Mouse (Mus musculus): ENCODE results near the gene Krt33a. TPM values are rescaled to one million over a fixed set of nuclear protein-coding genes. Genes with fewer than 3 reads are reported as not detected.

The Krt33a gene
- 0.15 TPM in 1 of 2 replicates, not detected in the other for polyA plus RNA-seq (2016; fragmentation: Nextera tagmentation; extraction: Ambion mirVana)

DNA sequence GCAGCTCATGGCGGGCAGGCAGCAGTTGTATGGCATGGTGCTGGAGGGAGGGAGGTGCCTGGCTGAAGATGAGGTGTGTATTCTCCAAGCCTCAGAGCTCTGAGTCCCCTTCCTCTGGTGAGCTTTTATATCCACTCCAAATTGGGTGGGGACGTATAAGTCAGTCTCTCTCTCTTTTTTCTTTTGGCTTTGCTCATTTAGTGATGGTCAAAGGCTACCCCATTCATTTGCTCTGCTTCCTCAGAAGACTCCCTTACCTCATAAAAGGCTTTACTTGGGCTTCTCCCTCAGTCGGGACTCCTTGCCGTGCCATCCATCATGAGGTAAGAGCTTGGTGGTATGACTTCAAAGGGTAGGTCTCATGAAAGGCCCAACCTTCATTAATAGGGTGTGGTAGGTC lies at the start of gene Krt33a:
Gene Krt33a (minus strand): TSS at position 101 of the 400 bp plus-strand sequence.
- H3K36me3 ChIP-seq, result no peaks in the 10 kb centered on the region
- ATAC-seq (ENCODE audit: insufficient number of reproducible peaks, insufficient read depth, low FRiP score, low TSS enrichment), result no peak

DNA sequence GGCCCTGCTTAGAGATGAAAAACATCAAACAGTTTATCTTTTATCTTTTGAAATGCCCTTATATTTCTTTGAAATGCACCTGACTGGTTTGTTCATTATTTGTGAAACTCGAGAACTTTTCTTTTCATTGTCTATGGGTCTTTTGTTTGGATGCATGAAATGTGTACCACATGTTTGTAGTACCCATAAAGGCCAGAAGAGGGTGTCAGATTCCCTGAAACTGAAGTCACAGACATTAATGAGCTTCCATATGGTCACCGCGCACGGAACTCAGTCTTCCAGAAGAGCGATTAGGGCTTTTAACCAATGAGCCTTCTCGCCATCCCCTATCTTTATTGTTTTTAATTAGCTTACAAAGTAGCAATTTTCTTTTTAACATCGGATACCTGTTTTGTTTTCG lies 42.9 kb upstream of the Krt33a start:
- no peak overlapping the region for H3K27ac ChIP-seq
- no peaks in the 10 kb centered on the region for H3K27me3 ChIP-seq
- no peak overlapping the region for H3K9ac ChIP-seq
- ATAC-seq (ENCODE audit: insufficient number of reproducible peaks, insufficient read depth, low FRiP score, low TSS enrichment), result no peak
- WGBS, result 79% methylated on average over 8 of the region's 8 CpGs
- no peak overlapping the region for H3K4me2 ChIP-seq (replicated peaks)
- no peaks in the 10 kb centered on the region for H3K36me3 ChIP-seq
- H3K9me3 ChIP-seq, result no peaks in the 10 kb centered on the region
- H3K4me1 ChIP-seq, result no peaks in the 10 kb centered on the region
- H3K4me3 ChIP-seq, result no peak overlapping the region

More for the DNA sequence above, at the start of gene Krt33a:
- Histone ChIP-seq H3K4me1 (no peaks in the 10 kb centered on the region), H3K4me2 (replicated peaks) (no peak within 1 kb of the TSS), H3K27me3 (no peaks in the 10 kb centered on the region), H3K4me3 (no peak within 1 kb of the TSS), H3K27ac (no peak within 1 kb of the TSS), H3K9me3 (no peaks in the 10 kb centered on the region), H3K9ac (no peak within 1 kb of the TSS)
- 90% methylated on average over 4 of the region's 4 CpGs for WGBS

DNA sequence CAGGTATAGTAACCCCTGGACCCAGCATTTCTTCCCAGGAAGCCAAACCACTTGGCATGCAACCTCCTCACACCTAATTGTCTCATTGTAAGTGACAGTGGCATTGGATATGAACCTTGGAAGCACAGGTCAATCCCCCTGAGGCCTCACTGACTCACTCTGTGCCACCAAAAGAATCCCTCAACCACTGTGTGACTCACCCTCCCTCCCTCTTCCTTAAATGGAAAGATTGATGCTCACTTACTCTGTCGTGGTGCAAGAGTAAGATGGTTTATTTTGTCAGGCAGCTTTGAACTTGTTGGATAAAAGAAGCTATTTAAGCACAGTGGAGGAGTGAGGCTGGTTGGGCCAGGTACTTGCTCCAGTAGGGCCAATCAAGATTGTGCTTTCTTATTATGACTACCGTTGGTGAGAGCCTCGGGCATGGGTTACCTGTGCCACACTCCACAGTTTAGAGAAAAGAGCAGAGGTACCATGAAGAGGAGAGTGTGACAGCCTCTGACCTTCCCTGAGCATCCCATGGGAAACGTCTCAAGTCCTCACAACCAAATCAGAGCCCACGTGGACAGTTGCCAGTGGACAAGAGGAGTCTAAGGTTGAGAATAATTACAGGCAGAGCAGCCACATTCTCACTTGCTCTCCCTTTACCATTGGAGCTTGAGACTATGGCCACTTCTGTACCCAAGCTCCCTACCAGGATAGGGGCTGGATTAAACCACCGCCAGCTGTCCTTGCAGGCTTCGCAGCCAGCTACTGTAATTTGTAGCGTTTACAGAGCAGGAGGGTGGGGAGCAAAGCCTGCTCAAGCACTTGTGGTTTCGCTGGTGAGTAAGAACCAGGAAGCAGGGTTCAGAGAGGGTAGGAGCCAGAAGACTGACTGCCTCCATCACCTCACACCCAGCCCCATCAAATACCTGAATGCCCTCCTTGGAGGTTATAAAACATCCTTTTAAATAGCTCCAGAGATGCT lies 40.0 kb upstream of the Krt33a start:
- Histone ChIP-seq H3K9me3 (no peaks in the 10 kb centered on the region), H3K27ac (no peak overlapping the region), H3K36me3 (no peaks in the 10 kb centered on the region), H3K4me1 (no peaks in the 10 kb centered on the region), H3K27me3 (no peaks in the 10 kb centered on the region), H3K9ac (no peak overlapping the region), H3K4me3 (no peak overlapping the region), H3K4me2 (replicated peaks) (no peak overlapping the region)
- WGBS, result 71% methylated on average over 9 of the region's 9 CpGs
- no peak for ATAC-seq (ENCODE audit: insufficient number of reproducible peaks, insufficient read depth, low FRiP score, low TSS enrichment)

DNA sequence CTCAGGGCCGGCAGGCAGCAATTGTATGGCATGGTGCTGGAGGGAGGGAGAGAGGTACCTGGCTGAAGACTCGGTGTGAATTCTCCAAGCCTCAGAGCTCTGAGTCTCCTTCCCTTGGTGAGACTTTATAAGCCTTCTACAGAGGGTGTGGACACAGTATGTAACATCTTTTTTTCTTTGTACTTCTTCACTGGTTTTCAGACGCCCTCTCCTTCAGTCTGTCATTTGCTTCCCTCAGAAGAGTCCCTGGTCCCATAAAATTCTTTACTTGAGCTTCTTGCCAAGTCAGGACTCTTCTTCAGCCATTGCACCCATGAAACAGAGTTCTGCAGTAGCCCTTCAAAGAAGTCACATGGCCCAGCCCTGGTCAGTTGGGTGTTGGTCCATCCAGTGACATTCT lies 34.4 kb upstream of the Krt33a start, which contains the start of gene Krt31:
Gene Krt31 (minus strand): TSS at position 101 of the 400 bp plus-strand sequence.
- no peaks in the 10 kb centered on the region for H3K36me3 ChIP-seq
- H3K9ac ChIP-seq, result no peak within 1 kb of the TSS
- no peak within 1 kb of the TSS for H3K4me3 ChIP-seq
- no peaks in the 10 kb centered on the region for H3K4me1 ChIP-seq
- no peak within 1 kb of the TSS for H3K4me2 ChIP-seq (replicated peaks)
- whole genome bisulfite sequencing, result 84% methylated on average over 3 of the region's 3 CpGs
- no peak within 1 kb of the TSS for H3K27ac ChIP-seq
- no peaks in the 10 kb centered on the region for H3K27me3 ChIP-seq
- ATAC-seq (ENCODE audit: insufficient number of reproducible peaks, insufficient read depth, low FRiP score, low TSS enrichment), result no peak
- H3K9me3 ChIP-seq, result no peaks in the 10 kb centered on the region

DNA sequence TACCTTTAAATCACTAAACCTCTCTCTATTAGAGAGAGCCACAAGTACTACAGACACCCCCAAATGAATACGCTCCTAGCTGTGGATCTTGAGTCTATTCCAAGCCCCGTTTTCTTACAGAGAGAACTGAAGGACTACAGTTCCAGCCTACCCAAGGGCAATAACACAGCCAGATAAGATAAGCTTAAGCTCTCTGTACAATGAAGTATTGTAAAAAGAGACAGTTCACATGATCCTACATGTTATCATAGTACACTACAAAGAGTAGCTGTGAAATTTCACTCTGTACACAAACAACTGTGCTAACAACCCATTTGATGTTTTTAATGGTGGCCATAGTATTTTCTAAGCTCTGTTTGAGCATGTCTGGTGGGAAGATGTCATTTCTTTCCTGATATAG lies 31.2 kb upstream of the Krt33a start:
- ATAC-seq (ENCODE audit: insufficient number of reproducible peaks, insufficient read depth, low FRiP score, low TSS enrichment), result no peak
- Histone ChIP-seq H3K27me3 (no peaks in the 10 kb centered on the region), H3K9me3 (no peaks in the 10 kb centered on the region), H3K36me3 (no peaks in the 10 kb centered on the region), H3K27ac (no peak overlapping the region), H3K4me3 (no peak overlapping the region), H3K9ac (no peak overlapping the region), H3K4me1 (no peaks in the 10 kb centered on the region), H3K4me2 (replicated peaks) (no peak overlapping the region)
- 78% methylated on average over 2 of the region's 2 CpGs for WGBS

DNA sequence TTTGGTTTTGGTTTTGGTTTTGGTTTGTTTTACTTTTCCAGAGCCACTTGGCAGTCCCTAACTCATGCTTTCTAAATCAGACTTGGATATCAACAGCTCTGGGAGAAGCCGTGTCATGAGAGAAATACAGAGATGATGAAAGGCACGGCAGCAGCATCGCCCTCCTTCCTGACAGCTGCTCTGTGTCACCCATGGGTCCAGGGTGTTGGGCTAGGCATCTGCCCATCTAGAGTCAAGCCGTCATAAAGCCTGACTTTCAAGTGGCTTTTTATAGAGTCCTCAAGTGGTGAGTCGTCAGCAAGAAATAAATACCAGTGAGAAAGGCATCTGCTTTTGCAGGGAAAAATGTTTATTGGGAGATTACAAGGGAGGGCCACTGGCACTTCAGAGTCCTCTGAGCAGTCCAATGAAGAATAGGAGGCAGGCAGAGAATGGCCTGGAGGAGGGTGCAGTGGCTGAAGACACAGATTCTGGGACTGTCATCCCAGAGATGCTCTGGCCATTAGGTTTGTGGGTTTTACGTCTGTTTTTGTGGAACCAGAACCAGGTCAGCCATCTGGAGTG lies 30.4 kb upstream of the Krt33a start:
- ATAC-seq (ENCODE audit: insufficient number of reproducible peaks, insufficient read depth, low FRiP score, low TSS enrichment), result no peak
- Histone ChIP-seq H3K4me2 (replicated peaks) (no peak overlapping the region), H3K36me3 (no peaks in the 10 kb centered on the region), H3K27me3 (no peaks in the 10 kb centered on the region), H3K4me3 (no peak overlapping the region), H3K4me1 (no peaks in the 10 kb centered on the region), H3K9me3 (no peaks in the 10 kb centered on the region), H3K9ac (no peak overlapping the region), H3K27ac (no peak overlapping the region)
- WGBS, result 87% methylated on average over 6 of the region's 6 CpGs

DNA sequence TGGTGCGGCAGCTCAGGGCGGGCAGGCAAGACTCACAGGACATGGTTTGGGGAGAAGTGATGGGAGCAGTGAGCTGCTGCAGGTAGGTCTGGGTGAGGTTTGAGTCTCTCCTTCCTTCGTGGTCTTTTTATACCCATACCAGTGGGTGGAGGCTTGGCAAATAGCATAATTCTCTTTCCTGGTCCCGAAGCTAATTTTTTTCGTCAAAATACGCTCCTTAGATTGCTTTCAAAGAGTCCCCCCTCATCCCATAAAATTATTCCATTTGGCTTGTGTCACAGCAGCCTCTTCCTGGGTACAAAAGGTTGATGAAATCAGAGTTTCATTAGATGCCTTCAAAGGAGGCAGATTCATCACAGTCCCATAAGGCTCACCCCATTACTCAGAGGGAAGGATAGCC lies 25.4 kb upstream of the Krt33a start, which contains the start of gene Krt34:
Gene Krt34 (minus strand): TSS at position 101 of the 400 bp plus-strand sequence.
- H3K4me3 ChIP-seq, result no peak within 1 kb of the TSS
- no peaks in the 10 kb centered on the region for H3K4me1 ChIP-seq
- no peak within 1 kb of the TSS for H3K4me2 ChIP-seq (replicated peaks)
- no peaks in the 10 kb centered on the region for H3K9me3 ChIP-seq
- 82% methylated on average over 6 of the region's 6 CpGs for WGBS
- no peaks in the 10 kb centered on the region for H3K36me3 ChIP-seq
- ATAC-seq (ENCODE audit: insufficient number of reproducible peaks, insufficient read depth, low FRiP score, low TSS enrichment), result no peak
- no peak within 1 kb of the TSS for H3K27ac ChIP-seq
- H3K9ac ChIP-seq, result no peak within 1 kb of the TSS
- H3K27me3 ChIP-seq, result no peaks in the 10 kb centered on the region

DNA sequence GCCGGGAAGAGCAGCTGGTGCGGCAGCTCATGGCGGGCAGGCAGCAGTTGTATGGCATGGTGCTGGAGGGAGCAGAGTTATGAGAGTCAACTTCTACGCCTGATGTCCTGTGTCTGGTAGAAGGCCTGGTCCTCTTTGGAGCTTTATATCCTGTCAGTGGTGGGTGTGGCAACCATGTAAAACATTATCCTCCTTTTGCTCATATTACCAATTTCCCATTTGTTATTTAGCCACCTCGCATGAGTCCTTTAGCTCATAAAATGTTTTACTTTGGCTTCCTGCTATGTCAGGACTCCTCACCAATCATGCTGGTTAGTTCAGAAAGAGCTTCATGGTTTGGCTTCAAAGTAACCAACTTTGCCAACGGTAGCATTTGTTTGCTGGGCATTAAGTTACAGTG lies 13.8 kb upstream of the Krt33a start, which contains the start of gene Krt33b:
Gene Krt33b (minus strand): TSS at position 101 of the 400 bp plus-strand sequence.
- no peak for ATAC-seq (ENCODE audit: insufficient number of reproducible peaks, insufficient read depth, low FRiP score, low TSS enrichment)
- no peak within 1 kb of the TSS for H3K27ac ChIP-seq

DNA sequence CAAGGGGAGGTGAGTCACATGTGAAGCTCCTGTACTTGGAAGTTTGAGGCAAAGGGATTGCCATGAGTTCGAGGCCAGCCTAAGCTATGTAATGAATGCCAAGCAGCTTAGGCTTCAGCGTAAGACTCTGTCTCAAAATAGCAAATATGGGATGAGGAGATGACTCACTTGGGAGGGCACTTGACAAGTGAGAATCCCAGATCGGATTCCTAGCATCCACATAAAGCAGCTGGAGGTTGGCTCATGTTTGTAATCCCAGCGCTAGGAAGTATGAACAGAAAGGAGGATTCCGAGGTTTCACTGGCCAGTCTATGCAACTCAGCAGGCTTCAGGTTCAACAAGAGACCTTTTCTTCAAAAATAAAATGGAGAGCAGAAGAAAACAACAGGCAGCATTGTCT lies 5.4 kb upstream of the Krt33a start:
- H3K36me3 ChIP-seq, result no peaks in the 10 kb centered on the region
- no peak overlapping the region for H3K4me2 ChIP-seq (replicated peaks)
- H3K27ac ChIP-seq, result no peak overlapping the region
- H3K4me3 ChIP-seq, result no peak overlapping the region
- H3K9ac ChIP-seq, result no peak overlapping the region
- 81% methylated on average over 5 of the region's 5 CpGs for WGBS
- no peaks in the 10 kb centered on the region for H3K9me3 ChIP-seq
- no peak for ATAC-seq (ENCODE audit: insufficient number of reproducible peaks, insufficient read depth, low FRiP score, low TSS enrichment)
- no peaks in the 10 kb centered on the region for H3K27me3 ChIP-seq
- H3K4me1 ChIP-seq, result no peaks in the 10 kb centered on the region

More for the DNA sequence above, 13.8 kb upstream of the Krt33a start, which contains the start of gene Krt33b:
- H3K9me3 ChIP-seq, result no peaks in the 10 kb centered on the region
- H3K4me1 ChIP-seq, result no peaks in the 10 kb centered on the region
- H3K27me3 ChIP-seq, result no peaks in the 10 kb centered on the region
- no peaks in the 10 kb centered on the region for H3K36me3 ChIP-seq
- no peak within 1 kb of the TSS for H3K4me2 ChIP-seq (replicated peaks)
- no peak within 1 kb of the TSS for H3K9ac ChIP-seq
- WGBS, result 84% methylated on average over 6 of the region's 6 CpGs
- no peak within 1 kb of the TSS for H3K4me3 ChIP-seq

DNA sequence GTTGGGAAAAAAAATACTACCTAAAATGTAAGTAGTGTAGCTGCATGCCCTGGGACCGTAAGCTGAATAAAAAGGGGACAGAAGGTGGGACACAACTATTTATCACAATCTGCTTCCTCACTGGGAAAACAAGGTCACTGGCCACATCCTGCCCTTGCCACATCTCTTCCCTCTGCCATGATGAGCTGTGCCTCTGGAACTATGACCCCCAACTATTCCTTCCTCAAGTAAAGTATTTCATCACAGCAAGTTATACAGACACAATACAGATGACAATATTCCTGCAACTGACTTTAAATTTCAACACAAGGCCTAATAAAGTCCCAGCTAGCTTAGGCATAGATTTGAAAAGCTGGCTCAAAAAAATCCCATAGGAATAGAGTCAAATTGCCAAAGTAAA lies 3.5 kb upstream of the Krt33a start:
- no peak overlapping the region for H3K27ac ChIP-seq
- no peak overlapping the region for H3K9ac ChIP-seq
- no peaks in the 10 kb centered on the region for H3K27me3 ChIP-seq
- WGBS, result 93% methylated on average over 1 of the region's 1 CpGs
- ATAC-seq (ENCODE audit: insufficient number of reproducible peaks, insufficient read depth, low FRiP score, low TSS enrichment), result no peak
- no peak overlapping the region for H3K4me2 ChIP-seq (replicated peaks)
- H3K9me3 ChIP-seq, result no peaks in the 10 kb centered on the region
- no peak overlapping the region for H3K4me3 ChIP-seq
- no peaks in the 10 kb centered on the region for H3K36me3 ChIP-seq
- no peaks in the 10 kb centered on the region for H3K4me1 ChIP-seq

DNA sequence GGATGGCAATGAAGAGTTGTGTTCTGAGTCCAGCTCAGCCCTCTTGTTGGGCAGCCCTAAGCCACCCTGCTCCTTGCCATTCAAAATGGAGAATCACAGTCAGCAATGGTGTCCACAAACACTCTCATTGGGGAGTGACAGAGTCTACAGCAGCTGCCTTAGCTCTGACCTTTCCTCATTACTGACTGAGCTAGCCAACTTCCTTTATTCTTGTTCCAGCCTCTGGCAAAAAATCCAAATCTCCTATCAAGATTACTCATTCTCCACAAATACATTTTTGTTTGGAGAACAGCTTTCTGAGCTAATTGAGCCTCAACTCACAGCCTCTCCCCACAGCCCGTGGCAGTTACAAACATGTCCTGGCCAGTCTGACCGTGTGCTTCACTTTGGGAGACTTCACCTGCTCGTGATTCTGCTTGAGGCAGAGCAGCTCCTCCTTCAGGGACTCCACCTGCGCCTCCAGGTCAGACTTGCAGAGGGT lies 2.3 kb downstream of the Krt33a start:
- Histone ChIP-seq H3K36me3 (no peaks in the 10 kb centered on the region), H3K27me3 (no peaks in the 10 kb centered on the region), H3K4me1 (no peaks in the 10 kb centered on the region), H3K9me3 (no peaks in the 10 kb centered on the region), H3K9ac (no peak overlapping the region), H3K27ac (no peak overlapping the region), H3K4me2 (replicated peaks) (no peak overlapping the region), H3K4me3 (no peak overlapping the region)
- ATAC-seq (ENCODE audit: insufficient number of reproducible peaks, insufficient read depth, low FRiP score, low TSS enrichment), result no peak
- WGBS, result 73% methylated on average over 4 of the region's 4 CpGs

DNA sequence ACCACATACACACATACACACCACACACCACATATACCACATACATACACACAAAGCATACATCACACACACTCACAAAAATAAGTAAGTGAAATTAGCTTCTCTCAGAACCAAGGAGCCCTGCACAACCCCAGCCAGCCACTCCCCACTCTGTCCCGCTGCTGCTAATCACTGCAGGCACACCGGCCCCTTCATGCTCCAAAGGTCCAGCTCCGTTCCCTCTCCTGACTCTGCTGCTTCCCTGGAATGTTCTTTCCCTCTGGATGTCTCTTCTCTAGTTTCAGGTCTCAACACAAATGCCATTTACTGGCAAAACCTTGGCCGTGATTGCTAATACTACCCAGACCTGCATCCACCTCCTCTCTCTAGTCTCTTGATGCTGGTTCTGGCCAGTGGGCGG lies 5.3 kb downstream of the Krt33a start:
- no peak overlapping the region for H3K4me2 ChIP-seq (replicated peaks)
- ATAC-seq (ENCODE audit: insufficient number of reproducible peaks, insufficient read depth, low FRiP score, low TSS enrichment), result no peak
- H3K9ac ChIP-seq, result no peak overlapping the region
- H3K27me3 ChIP-seq, result no peaks in the 10 kb centered on the region
- no peaks in the 10 kb centered on the region for H3K9me3 ChIP-seq
- no peaks in the 10 kb centered on the region for H3K36me3 ChIP-seq
- WGBS, result 78% methylated on average over 5 of the region's 5 CpGs
- H3K4me3 ChIP-seq, result no peak overlapping the region
- no peak overlapping the region for H3K27ac ChIP-seq
- no peaks in the 10 kb centered on the region for H3K4me1 ChIP-seq

Data from embryonic facial prominence, embryonic 12.5 days (tissue).